In the genomic region with DNA sequence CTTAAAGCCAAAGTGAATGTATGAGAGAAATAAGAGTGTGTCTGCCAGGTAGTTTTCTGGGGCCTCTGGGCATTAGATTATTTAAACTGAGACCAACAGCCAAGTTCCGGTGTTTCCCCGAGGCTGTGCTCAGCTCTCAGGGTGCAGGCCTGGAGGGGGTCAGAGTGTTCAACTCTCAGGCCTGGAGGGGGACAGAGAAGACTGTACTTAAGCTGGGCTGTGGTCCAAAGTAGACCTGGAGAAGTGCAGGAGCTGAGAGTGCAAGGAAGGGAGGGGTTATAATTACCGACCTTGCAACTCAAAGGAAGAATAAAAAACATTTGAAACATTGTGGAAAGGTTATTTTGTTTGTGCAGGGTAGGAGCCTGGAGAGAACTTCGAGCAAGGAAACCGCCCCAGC, we compare ENCODE assay signal across 26 mouse cellular contexts. TPM values are rescaled to one million over a fixed set of nuclear protein-coding genes. Genes with fewer than 3 reads are reported as not detected.
"Had no signal": no experiment of that assay in that cellular context is flagged by ENCODE, and none has a peak within 500 bp of the region (broad histone marks: within the 10 kb centered on the region; RNA-seq: fewer than 3 reads in every experiment).

No protein-coding gene starts in this region.

- DNase-seq: kidney, adult 2 months; kidney, postnatal 25 days; layer of hippocampus, postnatal 36 days; left cerebral cortex, postnatal 4 days; lung, embryonic 14.5 days; lung, postnatal 14 days; midbrain, embryonic 14.5 days; thymus, adult 2 months; thymus, postnatal 14 days; thymus, postnatal 4 days had no signal

- H3K4me1 ChIP-seq: hindbrain, embryonic 15.5 days; limb, embryonic 12.5 days; limb, embryonic 15.5 days had no signal

- H3K4me3 ChIP-seq: hindbrain, embryonic 15.5 days; layer of hippocampus, adult 2 months; left cerebral cortex, adult 2 months; limb, embryonic 12.5 days; limb, embryonic 15.5 days had no signal

- H3K9me3 ChIP-seq: hindbrain, embryonic 15.5 days; limb, embryonic 12.5 days; limb, embryonic 15.5 days had no signal

- H3K9ac ChIP-seq: hindbrain, embryonic 15.5 days; limb, embryonic 12.5 days; limb, embryonic 15.5 days; liver, embryonic 14.5 days; lung, embryonic 14.5 days had no signal

- H3K27me3 ChIP-seq: hindbrain, embryonic 15.5 days; limb, embryonic 12.5 days; limb, embryonic 15.5 days had no signal

- H3K36me3 ChIP-seq: hindbrain, embryonic 15.5 days; limb, embryonic 12.5 days; limb, embryonic 15.5 days had no signal

- H3K27ac ChIP-seq: hindbrain, embryonic 15.5 days; kidney, postnatal 0 days; layer of hippocampus, adult 2 months; left cerebral cortex, adult 2 months; limb, embryonic 12.5 days; limb, embryonic 15.5 days; liver, embryonic 14.5 days had no signal

- H3K4me2 ChIP-seq: hindbrain, embryonic 15.5 days; limb, embryonic 12.5 days; limb, embryonic 15.5 days; lung, embryonic 14.5 days; midbrain, embryonic 11.5 days had no signal

RNA-seq across cellular contexts. Expression of gene Fam186a, which starts 52.2 kb away (rescaled TPM):
- total RNA-seq: left cerebral cortex, postnatal 10 days; megakaryocyte-erythroid progenitor cell, adult 5-6 weeks; midbrain, postnatal 0 days had no signal
- polyA plus RNA-seq: hindbrain, embryonic 15.5 days; kidney, embryonic 14.5 days; kidney, postnatal 0 days; large intestine, adult 2 months; limb, embryonic 12.5 days; limb, embryonic 15.5 days; liver, embryonic 14.5 days; midbrain, embryonic 11.5 days; midbrain, embryonic 14.5 days; midbrain, postnatal 0 days; neural tube, embryonic 11.5 days; small intestine, adult 2 months; spleen, adult 2 months had no signal
